Mouse (Mus musculus): ENCODE results near the gene Lrrc9. TPM values are rescaled to one million over a fixed set of nuclear protein-coding genes. Genes with fewer than 3 reads are reported as not detected.

Gene Lrrc9
- total RNA-seq, 2 experiments from 2014 or later, result 1.4 to 4.1 TPM

DNA sequence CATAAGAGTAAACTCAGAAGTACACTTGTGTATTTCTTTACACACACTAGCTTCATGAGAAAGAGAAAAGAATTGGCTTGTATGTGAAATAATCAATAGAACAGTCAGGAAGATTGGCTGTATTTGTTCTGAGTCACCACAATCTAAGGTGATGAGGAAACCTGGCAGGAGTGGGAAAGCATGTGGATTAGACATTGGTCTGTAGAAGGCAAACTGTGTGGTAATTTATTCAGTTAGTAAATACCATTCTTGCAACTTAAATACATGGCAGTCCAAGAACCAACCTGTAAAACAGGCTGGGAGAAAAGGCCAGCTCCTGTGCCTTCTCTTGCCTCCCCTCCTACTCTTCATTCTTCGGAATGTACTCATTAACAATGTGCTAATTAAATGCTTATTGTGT lies 25.6 kb downstream of the Lrrc9 start:
- DNase-seq (ENCODE audit: low spot score in 2 of 2), result no peak

DNA sequence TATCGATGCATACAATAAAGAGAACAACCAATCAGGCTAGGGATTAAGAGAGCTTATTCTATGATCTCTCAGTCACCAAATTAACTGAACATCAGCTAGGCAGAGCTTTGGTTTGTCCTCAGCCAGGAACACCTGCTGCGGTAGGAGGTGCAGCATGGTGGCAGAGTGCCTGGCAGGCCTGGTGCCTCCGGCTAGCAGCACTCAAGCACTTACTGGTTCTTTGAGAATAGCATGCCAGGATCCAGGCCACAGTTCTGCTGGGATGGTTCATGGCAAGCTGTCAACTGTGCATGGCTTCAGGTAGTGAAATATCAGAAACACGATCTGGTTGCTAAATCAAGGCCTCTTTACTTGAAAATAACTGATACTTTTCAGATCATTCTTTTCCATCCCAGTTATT lies 26.1 kb downstream of the Lrrc9 start:
- DNase-seq (ENCODE audit: low spot score in 2 of 2), result no peak

DNA sequence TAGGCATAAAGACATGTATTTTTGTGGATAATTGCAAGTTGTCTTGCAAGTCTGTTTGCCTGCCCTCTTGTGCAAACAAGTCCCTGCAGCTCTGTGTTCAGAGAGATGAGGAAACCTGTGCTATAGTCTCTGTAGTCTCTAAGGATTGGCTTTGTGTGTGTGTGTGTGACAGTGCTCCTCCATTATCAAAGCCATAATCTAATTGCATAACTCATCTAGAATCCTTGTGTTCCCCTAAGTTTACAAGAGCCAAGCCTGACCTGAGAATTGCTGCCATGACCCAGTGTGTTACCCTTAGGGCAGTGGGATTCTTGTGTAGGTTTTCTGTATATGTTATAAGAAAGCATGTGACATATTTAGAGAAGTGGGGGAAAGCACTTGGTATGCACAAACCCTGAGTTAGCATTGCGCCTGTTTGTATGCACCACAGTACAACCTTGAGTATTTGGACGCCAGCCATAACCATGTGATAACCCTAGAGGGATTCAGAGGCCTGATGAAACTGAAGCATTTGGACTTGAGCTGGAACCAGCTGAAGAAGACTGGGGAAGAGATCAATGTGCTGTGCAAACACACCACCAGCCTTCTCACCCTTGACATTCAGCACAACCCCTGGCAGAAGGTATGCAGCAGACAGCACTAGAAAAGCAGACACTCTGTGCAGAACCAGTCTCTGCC lies 35.2 kb downstream of the Lrrc9 start:
- peak; percentile 37 to 51 for DNase-seq (ENCODE audit: low spot score in 2 of 2)

DNA sequence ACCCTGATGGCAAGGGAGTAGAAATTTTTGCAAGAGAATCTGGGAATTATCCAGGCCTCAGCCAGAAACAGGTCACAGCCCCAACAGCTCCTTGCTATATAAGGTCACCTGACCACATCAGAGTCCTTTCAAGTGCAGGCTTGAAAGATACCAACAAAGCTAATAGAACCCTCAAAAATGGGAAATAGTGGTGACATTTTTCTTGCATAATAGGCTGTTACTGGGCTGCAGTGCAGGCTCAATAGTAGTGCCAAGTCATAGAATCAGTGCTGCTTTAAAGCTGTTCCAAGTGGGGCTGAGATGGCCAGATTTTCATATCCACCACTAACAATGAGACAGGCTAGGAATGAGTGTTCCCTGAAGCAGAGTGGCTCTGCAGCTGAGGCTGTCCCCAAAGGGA lies 40.6 kb downstream of the Lrrc9 start:
- DNase-seq (ENCODE audit: low spot score in 2 of 2), result no peak

DNA sequence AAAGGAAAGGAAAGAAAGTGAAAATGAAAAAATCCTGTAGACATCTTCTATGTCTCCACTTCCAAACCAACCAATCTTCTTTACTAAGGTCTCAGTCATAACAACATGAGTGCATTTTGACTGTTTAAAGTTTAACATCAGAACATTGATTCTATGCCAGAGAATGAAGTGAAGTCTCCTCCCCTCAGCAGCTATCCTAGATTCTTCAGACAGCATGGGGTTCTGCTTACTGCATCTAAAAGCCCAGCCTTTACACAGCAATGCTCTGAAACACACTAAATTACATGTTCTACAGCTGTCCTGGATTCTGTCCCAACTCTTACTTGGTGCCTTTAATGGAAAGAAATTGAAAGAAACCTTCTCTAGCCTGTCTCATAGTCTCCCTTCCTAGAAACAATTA lies 43.2 kb downstream of the Lrrc9 start:
- DNase-seq (ENCODE audit: low spot score in 2 of 2), result no peak

DNA sequence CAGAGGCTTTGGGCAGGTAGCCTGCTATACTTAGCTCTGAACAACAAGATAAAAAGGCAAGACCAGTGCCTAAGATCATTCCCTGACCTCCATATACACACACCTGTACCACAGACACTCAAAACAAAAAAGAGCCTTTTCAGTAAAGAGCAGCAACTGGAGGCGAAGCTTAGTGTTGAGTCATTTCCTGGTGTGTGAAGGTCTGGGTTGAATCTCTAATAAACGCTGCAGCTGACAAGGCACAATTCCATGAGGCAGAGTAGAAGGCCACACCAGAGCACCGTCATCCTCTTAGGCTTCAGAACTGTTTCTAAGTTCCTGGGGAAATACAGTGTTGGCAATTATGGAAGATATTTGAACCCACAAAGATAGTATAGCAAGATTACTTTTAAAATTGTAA lies 45.8 kb downstream of the Lrrc9 start:
- no peak for DNase-seq (ENCODE audit: low spot score in 2 of 2)

DNA sequence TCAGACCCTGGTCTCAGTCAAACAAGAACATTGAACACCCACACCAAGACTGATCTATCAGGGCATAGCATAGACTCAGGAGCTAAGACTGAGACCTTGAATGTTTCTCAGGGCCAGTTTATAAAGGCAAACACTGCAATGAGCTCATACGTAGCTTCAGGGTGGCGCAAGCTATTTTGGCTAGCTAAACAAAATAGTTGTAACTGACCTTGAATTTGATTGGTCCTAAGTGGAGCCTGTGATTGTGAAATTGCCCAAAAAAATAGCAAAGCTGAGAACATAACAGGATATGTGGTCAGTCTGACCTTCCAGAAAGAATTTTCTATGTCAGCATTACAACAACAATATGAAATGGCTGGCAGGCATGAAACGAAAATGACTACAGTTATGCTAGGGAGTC lies 48.3 kb downstream of the Lrrc9 start:
- DNase-seq (ENCODE audit: low spot score in 2 of 2), result no peak

DNA sequence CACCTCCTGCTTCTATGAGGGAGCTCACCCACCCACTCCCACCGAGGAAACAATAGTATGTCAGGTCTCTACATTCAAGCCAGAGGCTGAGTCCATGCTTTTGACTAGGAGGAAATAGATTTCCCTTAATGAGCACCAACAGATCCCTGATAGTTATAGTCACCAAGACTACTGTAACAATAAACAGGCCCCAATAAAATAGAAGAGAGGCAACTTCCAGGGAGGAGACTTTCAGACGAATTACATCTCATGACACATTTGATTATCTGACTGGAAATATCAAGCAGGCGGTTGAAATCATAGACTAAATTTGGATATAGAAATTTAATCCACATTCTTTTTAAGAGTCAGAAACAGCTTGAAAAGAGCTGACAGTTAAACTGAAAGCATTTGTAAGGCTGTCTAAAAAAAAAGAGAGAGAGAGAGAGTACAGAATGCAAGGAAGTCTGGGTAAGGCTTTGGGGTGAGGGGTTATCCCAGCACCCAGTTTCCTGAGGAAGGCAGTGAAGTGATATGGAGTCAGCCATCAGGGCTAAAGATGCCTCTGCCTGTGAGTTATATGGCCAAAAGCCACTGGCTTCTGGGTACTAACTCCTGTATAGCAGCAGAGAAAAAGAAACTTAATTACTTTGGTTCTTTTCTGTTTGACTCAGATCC lies 49.5 kb downstream of the Lrrc9 start:
- DNase-seq (ENCODE audit: low spot score in 2 of 2), result no peak

DNA sequence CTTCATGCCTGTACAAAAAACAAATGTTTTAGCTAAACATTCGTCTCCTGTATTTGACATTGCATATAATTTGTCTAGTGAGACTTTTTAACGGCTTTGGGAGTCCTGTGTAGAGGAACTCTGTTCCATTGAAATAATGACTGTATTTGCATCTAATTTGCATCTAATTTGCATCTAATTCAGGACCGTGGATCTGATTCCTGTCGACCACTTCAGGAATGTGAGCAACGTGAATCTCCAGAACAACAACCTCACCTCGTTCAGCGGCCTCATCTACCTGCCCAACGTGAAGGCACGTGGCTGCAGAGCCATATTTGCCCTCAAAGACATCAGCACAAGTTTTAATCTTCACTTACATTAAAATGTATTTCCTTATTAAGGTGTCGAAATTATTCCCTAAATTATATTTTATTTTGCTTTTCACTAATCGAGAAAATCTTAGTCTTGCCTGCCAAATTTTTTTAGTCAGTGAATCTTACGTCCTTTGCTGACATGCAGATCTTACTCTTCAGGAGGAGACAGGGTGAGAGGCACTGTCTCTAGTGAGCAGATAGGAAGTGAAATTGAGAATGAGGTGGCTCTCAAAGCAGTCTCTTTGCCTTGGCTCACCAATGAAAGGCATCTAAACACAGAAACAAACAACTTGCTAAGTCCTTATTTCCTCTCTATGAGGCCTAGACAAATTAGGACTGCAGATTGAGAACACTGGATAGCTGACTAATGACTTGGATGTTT lies 55.4 kb downstream of the Lrrc9 start:
- DNase-seq (ENCODE audit: low spot score in 2 of 2), result no peak

DNA sequence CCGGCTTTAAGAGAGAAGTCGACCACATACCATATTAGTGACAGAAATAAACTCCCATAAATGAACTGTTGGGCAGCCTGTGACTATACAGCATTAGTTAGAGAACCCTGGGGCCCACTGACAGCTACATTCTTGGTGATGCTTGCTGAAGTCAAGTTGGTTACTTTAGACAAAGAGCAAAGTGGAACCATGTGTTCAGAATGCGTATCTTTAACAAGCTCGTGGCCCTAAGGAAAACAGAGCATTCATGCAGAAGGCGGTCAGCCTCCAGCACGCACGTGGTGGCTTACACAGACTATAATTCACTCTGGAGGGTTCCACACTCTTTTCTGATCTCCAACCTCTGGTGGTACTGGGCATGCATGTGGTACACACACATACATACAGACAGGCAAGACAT lies 67.9 kb downstream of the Lrrc9 start:
- DNase-seq (ENCODE audit: low spot score in 2 of 2), result no peak

DNA sequence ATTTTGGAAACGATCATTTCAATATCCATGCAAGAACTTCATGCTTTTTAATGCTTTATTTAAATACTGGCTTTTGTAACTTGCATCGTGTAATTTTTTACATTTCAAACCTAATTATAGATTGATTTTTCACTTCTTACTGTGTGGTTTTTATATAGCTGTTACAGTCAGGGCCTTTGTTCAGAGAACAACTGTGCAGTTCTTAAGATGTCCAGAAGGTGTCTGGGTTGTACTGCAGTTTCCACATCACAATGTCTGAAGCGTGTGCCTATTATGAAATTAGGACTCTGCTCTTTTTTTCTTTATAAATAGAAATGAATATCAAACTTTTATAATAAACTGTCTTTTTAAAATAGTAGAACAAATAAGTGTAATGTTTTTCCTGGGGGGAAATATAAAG lies 73.8 kb downstream of the Lrrc9 start:
- DNase-seq (ENCODE audit: low spot score in 2 of 2), result no peak

DNA sequence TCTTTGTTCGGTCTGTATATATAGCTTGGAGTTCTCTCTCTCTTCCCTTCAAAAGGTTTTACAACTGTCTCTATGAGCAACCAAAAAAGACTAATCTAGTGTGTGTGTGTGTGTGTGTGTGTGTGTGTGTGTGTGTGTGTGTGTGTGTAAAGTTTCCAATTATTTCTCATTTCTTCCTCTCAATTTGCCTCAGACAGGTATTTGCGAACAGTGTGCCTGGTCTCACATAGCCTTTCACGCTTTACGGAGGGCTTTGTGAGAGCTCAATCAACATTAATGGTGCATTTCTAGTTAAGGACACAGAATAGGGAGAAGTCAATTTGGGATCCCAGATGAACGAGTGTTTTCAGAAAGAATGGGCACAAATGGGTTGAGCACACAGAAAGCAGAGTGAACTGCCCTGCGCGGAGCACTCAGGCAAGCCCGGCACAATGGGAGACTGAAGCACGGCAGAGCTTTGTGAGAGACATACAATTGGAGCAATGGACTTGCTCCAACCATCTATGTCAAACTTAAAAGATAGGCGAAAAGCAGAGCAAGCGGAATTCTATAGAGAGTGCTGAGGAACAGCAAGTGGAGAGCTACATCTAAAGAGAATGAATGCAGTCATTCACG lies 76.6 kb downstream of the Lrrc9 start:
- DNase-seq (ENCODE audit: low spot score in 2 of 2), result no peak

DNA sequence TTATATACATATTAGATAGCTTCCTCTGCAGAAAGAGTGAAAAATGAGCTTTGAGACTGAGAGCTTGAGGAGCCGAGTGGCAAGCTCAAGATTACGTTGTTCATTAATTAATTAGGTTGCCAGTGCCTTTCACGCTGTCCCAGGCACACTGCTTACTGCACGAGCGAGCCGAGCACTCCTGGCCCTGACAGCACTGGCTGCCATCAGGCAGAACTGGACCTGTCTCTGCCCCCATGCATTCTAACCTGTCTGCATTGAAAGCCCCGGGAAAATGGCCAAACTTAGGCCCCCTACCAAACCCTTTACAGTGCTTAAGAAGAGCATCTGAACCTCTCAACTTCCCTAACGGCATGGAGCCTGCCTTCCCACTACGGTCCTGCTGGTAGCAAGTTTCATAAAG lies 77.7 kb downstream of the Lrrc9 start:
- DNase-seq (ENCODE audit: low spot score in 2 of 2), result no peak

DNA sequence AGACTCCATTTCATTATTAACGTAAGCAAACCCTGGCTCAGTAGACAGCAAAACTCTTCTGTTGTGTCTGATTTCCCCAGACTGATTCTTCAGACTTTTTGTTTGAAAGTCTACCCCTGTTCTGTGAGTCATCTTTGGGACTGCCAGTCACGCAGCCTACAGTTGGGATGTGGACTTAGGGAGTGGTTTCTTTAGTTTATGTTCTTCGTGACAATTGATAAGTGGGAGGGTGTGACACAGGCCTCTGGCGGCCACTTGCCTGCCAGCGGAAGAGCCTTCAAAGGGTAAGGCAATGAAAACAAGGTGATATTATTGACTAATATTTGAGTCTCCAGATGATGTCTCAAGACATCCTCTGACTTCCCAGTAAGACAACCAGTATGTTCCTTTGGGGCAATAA lies 78.2 kb downstream of the Lrrc9 start:
- DNase-seq (ENCODE audit: low spot score in 2 of 2), result no peak

DNA sequence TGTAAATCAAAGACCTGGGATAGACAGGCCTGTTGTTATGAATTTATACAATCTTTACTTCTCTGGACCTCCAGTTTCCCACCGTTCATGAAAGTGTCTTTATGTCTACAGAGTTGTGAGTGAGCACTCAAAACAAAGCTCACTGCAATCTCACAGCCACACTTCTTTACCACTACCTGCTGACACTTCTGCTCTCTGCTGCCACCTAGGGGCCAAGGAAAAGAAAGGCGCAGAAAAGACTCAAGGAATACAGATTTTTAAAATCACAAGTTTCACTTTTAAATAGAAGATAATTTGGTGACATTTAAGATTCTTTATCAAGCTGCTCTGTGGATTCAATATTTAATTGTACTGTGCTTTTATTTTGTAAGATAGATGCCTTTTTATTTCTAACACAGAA lies 79.0 kb downstream of the Lrrc9 start:
- peak; percentile 70 to 79 for DNase-seq (ENCODE audit: low spot score in 2 of 2)

DNA sequence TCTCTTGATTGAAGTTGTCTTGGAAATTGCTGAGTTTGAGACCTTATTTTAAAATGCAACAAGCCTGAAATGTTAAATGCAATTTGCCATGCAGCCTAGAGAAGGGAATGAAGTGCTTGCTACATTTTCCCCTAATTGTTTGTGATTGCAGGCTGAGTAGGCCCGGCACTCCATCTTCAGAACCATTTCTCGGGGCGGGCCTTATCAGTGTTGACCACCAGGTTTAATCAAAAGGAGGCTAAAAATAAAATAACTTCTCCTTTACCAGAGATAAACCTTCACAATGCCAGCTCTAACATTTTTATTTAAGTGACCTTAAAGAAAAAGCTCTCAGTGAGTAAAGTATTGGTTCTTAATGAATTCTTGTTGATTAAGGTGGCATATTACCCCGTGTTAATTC lies 83.9 kb downstream of the Lrrc9 start:
- DNase-seq (ENCODE audit: low spot score in 2 of 2), result no peak

DNA sequence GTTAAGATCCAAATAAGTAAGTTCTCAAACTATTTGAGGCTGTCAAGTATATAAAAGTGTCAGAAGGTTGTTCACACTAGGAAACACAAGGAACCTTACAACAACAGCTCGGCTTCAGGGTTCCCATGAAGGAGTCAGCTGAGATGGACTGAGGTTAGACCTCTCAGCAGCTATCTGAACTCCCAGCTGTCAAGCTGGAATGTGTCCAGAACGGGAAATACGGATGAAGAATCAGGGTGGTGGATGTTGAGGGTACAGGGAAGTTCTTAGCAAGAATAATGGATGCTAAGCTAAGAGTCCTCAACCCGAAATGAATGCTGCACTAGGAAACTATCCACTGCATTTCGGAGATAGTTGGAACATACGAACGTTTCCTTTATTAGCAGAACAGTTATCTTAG lies 90.6 kb downstream of the Lrrc9 start:
- DNase-seq (ENCODE audit: low spot score in 2 of 2), result no peak

DNA sequence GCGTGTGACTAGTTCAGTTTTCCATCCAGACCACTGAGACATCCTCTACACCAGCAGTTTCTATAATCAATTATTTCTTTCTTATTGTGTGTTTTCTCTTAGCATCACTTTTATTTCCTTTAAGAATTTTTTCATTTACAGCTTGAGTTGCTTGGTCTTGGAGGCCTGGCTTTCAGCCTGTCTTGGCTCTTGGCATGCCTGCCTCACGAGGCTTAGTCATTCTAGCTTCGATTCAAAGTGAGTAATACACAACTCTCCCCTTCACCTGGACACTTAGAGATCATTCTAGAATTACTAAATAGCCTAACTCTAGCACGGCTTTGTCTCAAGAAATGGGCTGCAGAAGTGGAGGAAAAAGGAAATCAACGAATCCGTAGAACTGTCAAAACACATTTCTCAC lies 92.3 kb downstream of the Lrrc9 start:
- DNase-seq (ENCODE audit: low spot score in 2 of 2), result no peak

DNA sequence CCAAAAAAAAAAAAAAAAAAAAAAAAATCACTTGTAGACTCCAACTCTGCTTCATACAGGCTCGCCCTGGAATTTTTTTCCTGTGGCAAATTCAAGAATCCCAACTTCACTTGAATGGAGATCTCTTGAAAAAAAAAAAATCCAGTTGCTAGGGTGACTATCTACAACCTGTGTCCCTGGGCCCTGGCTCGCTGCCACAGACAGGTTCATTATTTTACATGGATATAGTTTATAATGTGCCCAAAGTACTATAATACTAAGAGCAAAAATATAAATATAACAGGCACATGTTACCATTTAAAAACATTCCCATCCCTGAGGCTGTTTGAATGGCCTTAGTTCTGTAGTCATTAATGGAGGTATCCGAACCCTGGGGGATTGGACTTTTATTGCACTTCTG lies 93.9 kb downstream of the Lrrc9 start:
- no peak for DNase-seq (ENCODE audit: low spot score in 2 of 2)

DNA sequence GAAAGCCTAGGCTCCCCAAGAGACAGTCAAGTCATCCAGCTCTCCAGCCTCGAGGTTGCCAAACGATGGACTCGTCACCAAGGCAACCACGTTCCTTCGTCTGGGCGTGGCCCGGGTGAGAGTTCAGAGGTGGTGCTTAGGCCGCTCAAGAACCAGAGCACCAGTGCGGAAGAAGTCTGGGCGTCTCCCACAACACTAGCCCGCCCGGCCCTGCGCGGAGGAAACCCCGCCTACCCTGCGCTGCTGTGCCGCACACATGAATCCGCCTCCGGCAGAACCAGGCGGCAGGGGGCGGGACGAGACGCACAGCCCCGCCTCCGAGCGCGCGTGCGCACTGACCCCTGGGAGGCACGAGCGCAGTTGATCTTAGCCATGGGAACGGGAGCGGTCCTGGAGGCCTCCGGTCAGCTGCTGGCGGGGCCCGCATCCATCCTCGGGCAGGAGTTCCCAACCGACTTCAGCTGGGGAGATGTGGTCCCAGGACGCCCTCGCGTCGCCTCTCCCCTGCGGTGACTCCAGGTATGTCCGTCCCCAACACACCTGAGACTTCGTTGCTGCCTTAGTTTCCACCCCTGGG lies 94.4 kb downstream of the Lrrc9 start, which contains the start of gene Pcnx4:
TSS of gene Pcnx4 (plus strand) at position 363 of the 577 bp plus-strand sequence.
- DNase-seq (ENCODE audit: low spot score in 2 of 2), result peak; percentile 97

DNA sequence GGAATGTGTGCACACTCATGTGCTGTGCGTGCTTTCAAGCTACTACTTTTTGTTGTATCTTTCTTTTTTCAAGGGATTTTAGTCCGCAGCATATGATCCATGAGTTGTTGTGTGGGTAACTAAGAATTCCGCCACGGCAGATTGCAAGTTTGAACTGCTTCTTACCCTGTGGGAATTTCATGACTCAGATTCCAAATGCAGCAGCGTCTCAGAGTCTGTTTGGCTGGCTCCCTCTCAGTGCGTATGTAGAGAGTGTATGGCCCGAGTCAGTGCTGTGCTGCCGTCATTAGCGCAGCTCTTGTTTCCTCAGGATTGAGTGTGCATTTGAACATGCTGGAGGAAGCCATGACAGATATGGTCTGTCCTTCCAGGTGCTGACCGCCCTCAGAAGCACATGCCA lies 96.9 kb downstream of the Lrrc9 start:
- DNase-seq (ENCODE audit: low spot score in 2 of 2), result no peak

DNA sequence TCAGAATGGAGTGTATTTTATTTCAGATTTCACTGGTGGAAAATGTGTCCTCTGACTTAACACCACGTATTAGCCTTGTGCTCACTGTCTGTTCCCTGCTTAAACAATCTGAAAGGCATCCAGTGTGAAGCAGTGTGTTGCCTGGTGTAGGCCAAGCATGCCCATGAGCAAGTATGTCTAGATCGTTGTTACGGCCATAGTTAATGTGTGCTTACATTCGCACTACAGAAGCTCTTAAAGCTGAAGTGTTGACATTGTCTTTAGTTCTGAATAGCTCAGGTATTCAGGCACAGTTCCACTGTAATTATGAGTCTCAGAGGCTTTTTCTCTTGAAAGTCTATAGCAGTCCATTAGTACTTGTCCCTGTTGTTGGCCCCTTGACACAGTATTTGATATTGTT lies 112.7 kb downstream of the Lrrc9 start:
- no peak for DNase-seq (ENCODE audit: low spot score in 2 of 2)
